Mouse (Mus musculus): ENCODE measurements around the gene Dlgap1. TPM values are rescaled to one million over a fixed set of nuclear protein-coding genes. Genes with fewer than 3 reads are reported as not detected.

Dlgap1 gene
- total RNA-seq, 2 experiments from 2014 or later, result 0.20 to 0.38 TPM

DNA sequence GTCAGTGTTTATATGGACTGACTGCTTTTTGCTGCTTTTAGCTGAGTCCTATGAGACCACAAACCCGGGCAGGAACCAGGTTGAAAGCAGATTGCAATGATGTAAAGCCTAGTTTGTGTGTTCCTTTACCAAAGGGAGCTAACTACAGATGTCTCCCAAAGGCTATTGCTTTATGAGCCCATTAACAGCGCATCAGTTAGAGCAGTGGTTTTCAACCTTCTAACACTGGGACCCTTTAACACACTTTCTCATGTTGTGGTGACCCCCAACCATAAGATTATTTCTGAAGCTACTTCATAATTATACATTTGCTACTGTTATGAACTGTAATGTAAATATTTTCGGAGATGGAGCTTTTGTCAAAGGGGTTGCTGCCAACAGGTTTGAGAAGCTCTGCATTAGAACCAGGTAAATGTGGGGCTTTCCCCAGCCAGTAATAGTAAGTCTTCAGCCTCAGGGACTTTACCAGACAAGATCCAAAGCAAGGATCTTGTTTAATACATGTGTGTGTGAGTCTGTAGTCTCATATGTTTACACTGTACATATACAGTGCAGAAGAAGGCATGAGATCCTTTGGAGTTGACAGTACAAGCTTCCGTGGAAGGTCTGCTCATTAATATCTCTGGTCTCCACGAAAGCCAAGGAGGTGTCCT, 899.8 kb downstream of the Dlgap1 start:
- DNase-seq, result no peak

DNA sequence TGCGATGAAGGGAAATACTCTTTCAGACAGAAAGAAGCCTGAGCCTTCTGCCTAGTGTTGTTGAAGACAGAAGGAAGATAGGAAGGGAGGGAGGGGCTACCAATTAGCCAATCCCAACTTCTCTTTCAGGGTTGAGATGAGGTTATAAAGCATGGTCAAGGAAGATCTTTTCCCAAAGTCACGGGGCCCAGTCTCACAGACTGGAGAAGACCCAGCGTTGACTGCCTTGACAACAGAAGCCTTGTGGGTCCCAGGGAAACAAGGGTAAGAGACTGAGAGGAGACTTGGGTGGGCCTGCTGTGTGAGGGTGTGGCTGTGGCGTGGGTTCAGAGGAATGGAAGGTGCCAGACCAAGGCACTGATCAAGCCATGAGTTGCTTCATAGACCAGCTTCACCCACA, 901.7 kb downstream of the Dlgap1 start:
- DNase-seq, result no peak

Small RNAs within 50 kb of the gene (microRNA-seq; reads per million reads assigned to microRNA genes)
- 0 reads per million in 2 experiments for gene Mir1195 (ENCODE audit: borderline replicate concordance in 2 of 2)

Measured in gastrocnemius, postnatal 25 days (tissue).